Mouse (Mus musculus) left cerebral cortex, adult 2 months (tissue): ENCODE data around the gene Pkhd1. TPM values are rescaled to one million over a fixed set of nuclear protein-coding genes. Genes with fewer than 3 reads are reported as not detected.

Experiments
- DNase-seq, 2 experiments: peaks; one replicate each; pipeline ENCODE4 v3.0.0; 2021 to 2022; ENCODE audit warnings: low spot score in 2 of 2, mixed read lengths in 1 of 2; ENCODE audit errors: extremely low spot score in 1 of 2
- H3K27ac ChIP-seq: fragments of 200-600 bp; 2 replicates; pipeline ENCODE4 v1.8.1; 2022
- H3K4me3 ChIP-seq: fragments of 200-600 bp; 2 replicates; pipeline ENCODE4 v1.8.1; 2022
- CTCF ChIP-seq: fragments of 200-600 bp; IDR thresholded peaks from 2 replicates; pipeline ENCODE4 v1.8.1; 2022; ENCODE audit warnings: antibody characterized with exemption, mild to moderate bottlenecking, moderate library complexity
- intact Hi-C: fragments of 180-260 bp; cut with DNase I; formaldehyde crosslinking; loops from one replicate; pipeline ENCODE4 v1.15.1; 2025
- total RNA-seq, 2 experiments: library from RNA; stranded (reverse); gene quantifications; 2 replicates each; pipeline ENCODE4 v1.2.3; 2021

The Pkhd1 gene
- total RNA-seq, 2 experiments from 2014 or later: 0.09 TPM; not detected in 1

GRCm38 (mm10) chr1:20605489-20605888 lies 12.4 kb downstream of the Pkhd1 start:
- DNase-seq: no peak
- intact Hi-C loops: no loop called here
- no peak for TF ChIP-seq CTCF
- no peak overlapping the region for H3K27ac ChIP-seq
- no peak overlapping the region for H3K4me3 ChIP-seq

DNA sequence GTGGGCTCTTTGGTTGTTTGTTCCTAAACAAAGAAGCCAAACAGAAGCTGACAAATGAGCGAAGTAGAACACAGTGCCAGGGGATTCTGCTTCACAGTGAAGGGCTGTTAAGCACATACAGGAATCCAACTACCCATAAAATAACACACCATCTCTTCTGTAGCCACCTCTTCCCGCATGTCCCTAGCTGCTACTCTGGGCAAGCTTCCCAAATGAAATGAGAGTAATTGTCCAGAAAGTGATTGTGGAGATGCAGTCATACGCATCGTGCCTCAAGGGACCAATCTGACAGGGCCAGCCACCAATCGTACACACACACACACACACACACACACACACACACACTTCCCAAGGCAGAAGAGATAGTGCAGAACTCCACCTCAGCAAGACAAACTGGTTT lies 27.4 kb downstream of the Pkhd1 start:
- no peak for TF ChIP-seq CTCF
- intact Hi-C loops: no loop called here
- Histone ChIP-seq H3K27ac (no peak overlapping the region), H3K4me3 (no peak overlapping the region)
- no peak for DNase-seq

DNA sequence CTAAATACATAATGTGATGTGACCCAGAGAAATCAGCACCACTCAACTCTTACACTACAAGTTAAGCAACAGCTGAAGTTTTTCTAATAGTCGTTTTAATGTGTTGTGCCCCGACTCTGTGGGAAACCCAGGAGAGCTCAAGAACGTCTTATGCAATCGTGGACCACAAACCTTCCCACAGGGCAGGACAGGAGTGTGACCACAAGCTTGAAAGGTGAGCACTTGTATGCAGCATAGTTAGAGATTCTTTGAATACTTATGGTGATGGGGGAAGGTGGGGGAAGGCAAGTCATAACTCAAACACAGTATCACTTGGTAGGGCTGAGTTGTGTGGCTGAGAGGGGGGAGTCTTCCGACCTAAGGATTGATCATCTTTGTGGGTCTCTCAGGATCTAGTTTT lies 46.4 kb downstream of the Pkhd1 start:
- TF ChIP-seq CTCF: no peak
- intact Hi-C loops: no loop called here
- Histone ChIP-seq H3K4me3 (no peak overlapping the region), H3K27ac (no peak overlapping the region)
- DNase-seq: no peak

- no peak for DNase-seq
- intact Hi-C loops: no loop called here
- Histone ChIP-seq H3K27ac (no peak overlapping the region), H3K4me3 (no peak overlapping the region)
- TF ChIP-seq CTCF: no peak
Observed at GRCm38 (mm10) chr1:20569430-20569829, 48.4 kb downstream of the Pkhd1 start.

DNA sequence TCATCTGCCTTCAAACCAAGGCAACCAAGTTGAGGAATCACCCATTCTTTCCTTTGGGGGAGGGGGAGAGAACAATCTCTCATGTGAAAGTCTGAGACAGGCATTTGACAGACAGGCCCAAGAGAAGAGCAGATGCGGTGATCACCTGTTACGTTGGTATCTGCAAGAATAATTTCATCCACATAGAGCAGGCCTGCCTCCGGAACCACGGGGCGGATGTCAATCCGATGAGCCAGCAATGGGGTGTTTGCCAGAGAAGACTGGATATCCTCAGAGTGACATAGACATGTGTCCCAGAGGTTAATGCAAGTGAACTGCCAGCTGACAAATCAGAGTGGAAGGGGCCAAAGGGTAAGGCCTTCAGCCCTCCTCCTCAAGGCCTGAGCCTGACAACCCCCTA lies 59.4 kb downstream of the Pkhd1 start:
- H3K4me3 ChIP-seq: no peak overlapping the region
- no peak overlapping the region for H3K27ac ChIP-seq
- DNase-seq: no peak
- intact Hi-C loops: no loop called here
- TF ChIP-seq CTCF: no peak

GRCm38 (mm10) chr1:20554398-20554797 lies 63.5 kb downstream of the Pkhd1 start:
- peak; percentile 79 for TF ChIP-seq CTCF
- peak; percentile 33 to 55 for DNase-seq
- no peak overlapping the region for H3K27ac ChIP-seq
- intact Hi-C loops: no loop called here
- no peak overlapping the region for H3K4me3 ChIP-seq

- no peak for DNase-seq
- no peak for TF ChIP-seq CTCF
- Histone ChIP-seq H3K4me3 (no peak overlapping the region), H3K27ac (no peak overlapping the region)
- intact Hi-C loops: no loop called here
Observed at GRCm38 (mm10) chr1:20551334-20551733, 66.5 kb downstream of the Pkhd1 start.

DNA sequence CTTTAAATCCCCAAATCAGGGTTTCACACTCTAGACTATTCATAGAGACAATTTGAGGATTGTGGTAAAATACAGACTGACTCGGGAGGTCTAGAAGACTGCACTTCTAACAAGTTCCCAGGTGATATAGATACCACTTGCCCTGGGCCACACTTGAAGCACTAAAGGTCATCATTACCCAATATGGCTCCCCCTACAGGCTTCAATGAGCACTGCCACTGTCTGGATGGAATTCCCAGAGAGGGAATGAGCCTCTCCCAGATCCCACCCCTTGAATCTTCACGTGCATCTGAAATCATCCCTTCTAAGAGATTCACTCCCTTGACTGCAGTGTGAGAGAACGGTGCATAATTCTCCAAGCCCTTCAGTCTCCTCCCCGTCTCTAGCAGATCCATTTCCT lies 73.3 kb downstream of the Pkhd1 start:
- no peak overlapping the region for H3K27ac ChIP-seq
- intact Hi-C loops: no loop called here
- no peak for DNase-seq
- no peak; the same call in none of the 2 replicates for TF ChIP-seq CTCF
- no peak overlapping the region for H3K4me3 ChIP-seq

GRCm38 (mm10) chr1:20513364-20514084 lies 104.3 kb downstream of the Pkhd1 start:
- H3K27ac ChIP-seq: no peak overlapping the region
- peak; percentile 88 for TF ChIP-seq CTCF
- peak; percentile 63 to 65 for DNase-seq
- intact Hi-C loops: loop anchor here (1.0 to 2.0 kb wide), 2 partner anchors 202 to 1309 kb away; no protein-coding TSS in a partner anchor
- no peak overlapping the region for H3K4me3 ChIP-seq

GRCm38 (mm10) chr1:20498965-20499364 lies 118.9 kb downstream of the Pkhd1 start:
- H3K27ac ChIP-seq: no peak overlapping the region
- intact Hi-C loops: no loop called here
- no peak for TF ChIP-seq CTCF
- no peak overlapping the region for H3K4me3 ChIP-seq
- no peak for DNase-seq

DNA sequence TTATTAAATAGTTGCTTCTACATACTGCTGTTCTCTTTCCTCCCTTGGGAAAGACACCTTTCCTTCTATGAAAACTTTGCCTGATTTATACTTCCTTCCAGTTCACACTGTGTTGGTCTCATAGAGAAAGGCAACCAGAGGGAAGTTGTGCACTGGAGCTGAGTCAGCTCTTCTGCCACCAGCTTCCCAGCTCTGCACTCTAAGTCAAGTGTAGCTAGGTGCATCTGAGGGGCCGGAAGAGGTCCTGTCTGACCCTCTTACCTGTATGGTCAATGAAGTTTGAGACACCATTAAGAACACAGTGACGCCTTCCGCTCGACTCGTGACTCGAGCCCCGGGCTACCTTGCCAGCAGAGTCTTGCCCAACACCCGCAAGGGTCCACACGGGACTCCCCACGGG lies 131.8 kb downstream of the Pkhd1 start:
- Histone ChIP-seq H3K4me3 (no peak overlapping the region), H3K27ac (no peak overlapping the region)
- no peak for DNase-seq
- no peak for TF ChIP-seq CTCF
- intact Hi-C loops: no loop called here

DNA sequence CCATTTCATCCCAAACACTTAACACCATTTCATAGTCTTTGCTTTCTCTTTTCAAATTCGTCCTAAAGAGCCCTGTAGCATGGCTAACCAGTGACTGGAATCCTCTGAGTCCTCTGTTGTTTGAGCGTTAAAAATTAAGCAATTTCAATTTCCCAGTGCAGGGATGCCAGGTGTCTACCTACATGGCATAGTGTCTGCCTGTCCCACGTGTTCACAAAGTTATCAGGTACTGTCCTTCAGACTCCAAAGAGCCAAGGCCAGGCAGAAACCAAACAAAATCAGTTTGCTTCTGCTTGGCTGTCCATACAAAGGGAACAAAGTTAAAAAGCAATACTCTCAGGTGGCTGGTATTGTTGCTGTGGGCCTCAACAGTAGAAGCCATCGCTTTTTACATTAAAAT lies 136.0 kb downstream of the Pkhd1 start:
- Histone ChIP-seq H3K27ac (no peak overlapping the region), H3K4me3 (no peak overlapping the region)
- no peak for TF ChIP-seq CTCF
- intact Hi-C loops: no loop called here
- no peak for DNase-seq

GRCm38 (mm10) chr1:20478695-20479094 lies 139.2 kb downstream of the Pkhd1 start:
- Histone ChIP-seq H3K27ac (no peak overlapping the region), H3K4me3 (no peak overlapping the region)
- DNase-seq: no peak
- intact Hi-C loops: no loop called here
- no peak for TF ChIP-seq CTCF
